Mouse (Mus musculus) liver, embryonic 14.5 days (tissue): Measurements from ENCODE around the gene Rbbp5. TPM values are rescaled to one million over a fixed set of nuclear protein-coding genes. Genes with fewer than 3 reads are reported as not detected.
A peak's percentile ranks its signal among the peaks of the same experiment; 100 is the strongest.

Source experiments
- ATAC-seq: fragments of 200-750 bp; cut with Nextera tagmentation; 2 replicates; pipeline ENCODE4 v1.8.0; 2017; ENCODE audit warnings: moderate number of reproducible peaks, mild to moderate bottlenecking, moderate library complexity; ENCODE audit not compliant: insufficient read depth
- DNase-seq, 3 experiments: peaks; one replicate each; pipeline ENCODE4 v3.0.0-alpha.2; 2012 to 2013; ENCODE audit warnings: low read depth in 3 of 3, low spot score in 3 of 3
- H3K27ac ChIP-seq: fragments of 300-500 bp; sonication (generic); 2 replicates; pipeline ENCODE4 v1.5.1; 2014; ENCODE audit warnings: moderate library complexity, mild to moderate bottlenecking, control low read depth, inconsistent platforms
- H3K27me3 ChIP-seq: fragments of 300-500 bp; sonication (generic); 2 replicates; pipeline ENCODE4 v1.6.1; 2014; ENCODE audit warnings: mild to moderate bottlenecking, low read length, moderate library complexity; ENCODE audit not compliant: control insufficient read depth, insufficient read depth
- H3K36me3 ChIP-seq: fragments of 300-500 bp; sonication (generic); replicated peaks from 2 replicates; pipeline ENCODE4 v1.6.1; 2014; ENCODE audit warnings: low read depth; ENCODE audit not compliant: control insufficient read depth, insufficient read depth
- H3K4me1 ChIP-seq, 2 experiments: fragments of 200-500 bp in 1 of 2; fragments of 300-500 bp in 1 of 2; sonication (generic) in 1 of 2; replicated peaks; 2 replicates each; pipeline ENCODE4 v1.6.1; 2012 to 2014; ENCODE audit warnings: antibody characterized with exemption in 1 of 2, inconsistent platforms in 1 of 2, low read length in 1 of 2; ENCODE audit not compliant: control insufficient read depth in 2 of 2, insufficient read depth in 2 of 2
- H3K4me2 ChIP-seq: fragments of 300-500 bp; sonication (generic); 2 replicates; pipeline ENCODE4 v1.6.1; 2014; ENCODE audit warnings: low read depth, mild to moderate bottlenecking, control low read depth, moderate library complexity
- H3K4me3 ChIP-seq, 2 experiments: fragments of 200-500 bp in 1 of 2; fragments of 300-500 bp in 1 of 2; sonication (generic) in 1 of 2; 2 replicates each; pipeline ENCODE4 v1.5.1; 2012 to 2014; ENCODE audit warnings: low read depth in 2 of 2, low read length in 2 of 2, mild to moderate bottlenecking in 2 of 2, control low read depth in 1 of 2, inconsistent platforms in 1 of 2, moderate library complexity in 1 of 2; ENCODE audit not compliant: insufficient read depth in 1 of 2
- H3K9ac ChIP-seq: fragments of 300-500 bp; sonication (generic); replicated peaks from 2 replicates; pipeline ENCODE4 v1.6.1; 2014; ENCODE audit warnings: mild to moderate bottlenecking, control low read depth, moderate library complexity
- H3K9me3 ChIP-seq: fragments of 300-500 bp; sonication (generic); 2 replicates; pipeline ENCODE4 v1.6.1; 2016; ENCODE audit warnings: low read length, mixed read lengths; ENCODE audit not compliant: control insufficient read depth
- CTCF ChIP-seq: IDR thresholded peaks from 2 replicates; pipeline ENCODE4 v1.5.1; 2016; ENCODE audit warnings: antibody characterized with exemption, low read depth, control low read depth
- EP300 ChIP-seq: IDR thresholded peaks from 2 replicates; pipeline ENCODE4 v1.6.1; 2016; ENCODE audit warnings: antibody characterized with exemption, low read depth
- WGBS: fragments of 180-500 bp; shearing (Covaris S2); extraction: QIAGEN DNeasy Blood & Tissue Kit; methylation state at CpG from one replicate; pipeline ENCODE4 v1.1.7; 2014; ENCODE audit not compliant: insufficient replicate concordance; 5-methylcytosine and 5-hydroxymethylcytosine counted together
- polyA plus RNA-seq, 2 experiments: library from polyadenylated mRNA; depleted of rRNA in 1 of 2; stranded (reverse) in 1 of 2; unstranded in 1 of 2; fragments of >200 nt; fragmentation: Nextera tagmentation in 1 of 2; extraction: Ambion mirVana in 1 of 2; gene quantifications; 2 replicates each; pipeline versions ENCODE4 v1.2.1 to v1.2.3; 2012 to 2014

Rbbp5 gene
- polyA plus RNA-seq, 2 experiments: 16.3 to 20.0 TPM

- no peak for DNase-seq
- Histone ChIP-seq H3K27ac (no peak overlapping the region), H3K36me3 (peaks cover 7% of the 10 kb centered on the region), H3K4me3 (no peak overlapping the region), H3K9ac (no peak overlapping the region), H3K27me3 (no peaks in the 10 kb centered on the region), H3K4me2 (no peak overlapping the region), H3K4me1 (no peaks in the 10 kb centered on the region), H3K9me3 (no peaks in the 10 kb centered on the region; the same call in 1 of the 2 replicates)
- TF ChIP-seq CTCF (no peak), EP300 (no peak)
- 61% methylated on average over 4 of the region's 4 CpGs for WGBS
- no peak for ATAC-seq
Measured at GRCm38 (mm10) chr1:132436320-132436958, 40.7 kb upstream of the Rbbp5 start.

GRCm38 (mm10) chr1:132436960-132437359, 40.2 kb upstream of the Rbbp5 start:
- H3K9ac ChIP-seq: no peak overlapping the region
- no peaks in the 10 kb centered on the region; the same call in 1 of the 2 replicates for H3K9me3 ChIP-seq
- H3K27me3 ChIP-seq: no peaks in the 10 kb centered on the region
- no peak overlapping the region for H3K27ac ChIP-seq
- TF ChIP-seq EP300 (no peak), CTCF (no peak)
- ATAC-seq: no peak
- H3K4me3 ChIP-seq: no peak overlapping the region
- H3K36me3 ChIP-seq: peaks cover 7% of the 10 kb centered on the region
- WGBS: 53% methylated on average over 1 of the region's 1 CpGs
- no peak for DNase-seq
- no peaks in the 10 kb centered on the region for H3K4me1 ChIP-seq
- H3K4me2 ChIP-seq: no peak overlapping the region

GRCm38 (mm10) chr1:132437389-132437788, 39.8 kb upstream of the Rbbp5 start:
- no peak overlapping the region for H3K9ac ChIP-seq
- 51% methylated on average over 5 of the region's 5 CpGs for WGBS
- H3K4me1 ChIP-seq: no peaks in the 10 kb centered on the region
- H3K4me3 ChIP-seq: no peak overlapping the region
- ATAC-seq: no peak
- H3K36me3 ChIP-seq: peaks cover 7% of the 10 kb centered on the region
- no peak for DNase-seq
- no peak overlapping the region for H3K27ac ChIP-seq
- TF ChIP-seq CTCF: no peak
- no peak for TF ChIP-seq EP300
- H3K9me3 ChIP-seq: no peaks in the 10 kb centered on the region; the same call in 1 of the 2 replicates
- no peak overlapping the region for H3K4me2 ChIP-seq
- no peaks in the 10 kb centered on the region for H3K27me3 ChIP-seq

- peaks cover 3% of the 10 kb centered on the region for H3K36me3 ChIP-seq
- no peak overlapping the region for H3K9ac ChIP-seq
- H3K27ac ChIP-seq: no peak overlapping the region
- H3K4me1 ChIP-seq: no peaks in the 10 kb centered on the region
- TF ChIP-seq EP300: no peak
- TF ChIP-seq CTCF: peak; percentile 50
- WGBS: 54% methylated on average over 1 of the region's 1 CpGs
- no peaks in the 10 kb centered on the region; the same call in 1 of the 2 replicates for H3K9me3 ChIP-seq
- H3K27me3 ChIP-seq: no peaks in the 10 kb centered on the region
- DNase-seq (no peak), ATAC-seq (no peak)
- H3K4me2 ChIP-seq: no peak overlapping the region
- H3K4me3 ChIP-seq: no peak overlapping the region
Measured at GRCm38 (mm10) chr1:132440896-132441435, 36.2 kb upstream of the Rbbp5 start.

- Histone ChIP-seq H3K9me3 (no peaks in the 10 kb centered on the region), H3K9ac (no peak overlapping the region), H3K4me3 (no peak overlapping the region), H3K27ac (no peak overlapping the region), H3K4me2 (no peak overlapping the region), H3K4me1 (peaks cover 0 to 3% of the 10 kb centered on the region in 2 experiments; a peak in 1 of 4 replicates), H3K27me3 (no peaks in the 10 kb centered on the region), H3K36me3 (peaks cover 5% of the 10 kb centered on the region)
- TF ChIP-seq EP300: no peak
- no peak for TF ChIP-seq CTCF
- WGBS: 77% methylated on average over 7 of the region's 7 CpGs
- ATAC-seq (no peak), DNase-seq (no peak)
Measured at GRCm38 (mm10) chr1:132449742-132450141, 27.4 kb upstream of the Rbbp5 start.
